Mouse (Mus musculus) bone marrow macrophage, adult 2 months (primary cell): Measurements from ENCODE around the gene Pan2.

Experiments used
- CTCF ChIP-seq: IDR thresholded peaks from 2 replicates; pipeline ENCODE4 v1.5.1; 2012; ENCODE audit warnings: low read depth, mild to moderate bottlenecking, low read length, moderate library complexity
- POLR2A ChIP-seq: IDR thresholded peaks from 2 replicates; pipeline ENCODE4 v1.6.1; 2012; ENCODE audit warnings: mild to moderate bottlenecking, low read depth, low read length, borderline replicate concordance

DNA sequence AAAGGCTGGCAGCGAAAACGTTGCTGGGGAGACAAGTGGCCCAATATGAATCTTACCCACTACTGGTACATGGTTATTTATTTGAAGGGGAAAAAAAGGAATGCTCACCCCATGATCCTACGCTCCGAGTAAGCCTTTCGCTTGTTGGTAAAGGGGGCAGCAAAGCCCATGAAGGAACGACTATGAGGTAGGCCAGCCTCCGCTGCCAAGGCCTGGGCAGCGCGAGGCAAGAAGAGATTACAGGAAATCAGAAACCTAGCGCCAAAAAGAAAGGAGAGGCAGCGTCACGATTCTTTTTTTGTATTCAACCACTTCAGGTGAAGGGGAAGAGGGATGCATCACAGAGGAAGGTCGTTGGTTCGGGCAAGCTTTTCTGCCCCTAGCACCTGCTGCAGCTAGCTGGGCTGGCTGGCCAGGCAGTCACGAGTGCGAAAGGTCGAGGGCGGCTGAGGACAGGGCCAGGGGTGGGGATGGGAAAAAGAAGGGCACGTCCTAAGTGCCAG is 64.8 kb downstream of the Pan2 start:
- TF ChIP-seq CTCF: no peak
- no peak for TF ChIP-seq POLR2A
